Comparison of ENCODE assay signal across 8 mouse cellular contexts in genomic region chr3:106684830-106685229, GRCm38 (mm10). TPM values are rescaled to one million over a fixed set of nuclear protein-coding genes. Genes with fewer than 3 reads are reported as not detected.
DNase-seq lines count a peak whose midpoint lies in the region; ATAC-seq and TF ChIP-seq lines count a peak whose summit lies in the region.

Lrif1 (plus strand) TSS chr3:106684987.

- H3K9me3 ChIP-seq in E14TG2a.4 (ENCODE audit: low read length): no peaks in the 10 kb centered on the region
- H3K9me3 ChIP-seq in forebrain, embryonic 13.5 days (replicated peaks): peaks cover 1% of the 10 kb centered on the region; the same call in 1 of the 2 replicates
- H3K9me3 ChIP-seq in liver, embryonic 16.5 days (replicated peaks; ENCODE audit: control insufficient read depth, low read length): no peaks in the 10 kb centered on the region
- H3K9me3 ChIP-seq in neural tube, embryonic 12.5 days: no peaks in the 10 kb centered on the region

- WGBS in forebrain, embryonic 13.5 days: 2% methylated on average over 20 of the region's 20 CpGs
- WGBS in large intestine, adult 2 months: 2% methylated on average over 20 of the region's 20 CpGs
- WGBS in liver, embryonic 16.5 days (ENCODE audit: insufficient replicate concordance): 2% methylated on average over 20 of the region's 20 CpGs
- 1% methylated on average over 20 of the region's 20 CpGs for WGBS in neural tube, embryonic 12.5 days

- H3K27ac ChIP-seq in forebrain, embryonic 13.5 days: peak within 1 kb of the TSS; percentile 85
- H3K27ac ChIP-seq in liver, embryonic 16.5 days (ENCODE audit: low read length): no peak within 1 kb of the TSS
- H3K27ac ChIP-seq in neural tube, embryonic 12.5 days: peak within 1 kb of the TSS; percentile 42; the same call in 1 of the 2 replicates
- H3K27ac ChIP-seq in testis, adult 2 months (ENCODE audit: control insufficient read depth, insufficient read depth, low read depth, low read length): peak within 1 kb of the TSS; percentile 67

- peak within 1 kb of the TSS; percentile 57 for H3K4me2 ChIP-seq in forebrain, embryonic 13.5 days
- H3K4me2 ChIP-seq in liver, embryonic 16.5 days (ENCODE audit: low read depth, low read length): peak within 1 kb of the TSS; percentile 35
- peak within 1 kb of the TSS; percentile 59 for H3K4me2 ChIP-seq in neural tube, embryonic 12.5 days (replicated peaks)

- H3K36me3 ChIP-seq in E14TG2a.4 (ENCODE audit: insufficient read depth, low read length): no peaks in the 10 kb centered on the region
- no peaks in the 10 kb centered on the region for H3K36me3 ChIP-seq in forebrain, embryonic 13.5 days (ENCODE audit: poor library complexity, severe bottlenecking)
- no peaks in the 10 kb centered on the region for H3K36me3 ChIP-seq in liver, embryonic 16.5 days (ENCODE audit: control insufficient read depth, insufficient read depth)
- no peaks in the 10 kb centered on the region for H3K36me3 ChIP-seq in neural tube, embryonic 12.5 days
- H3K36me3 ChIP-seq in testis, adult 2 months (ENCODE audit: control insufficient read depth, insufficient read depth, low read length): no peaks in the 10 kb centered on the region

- intact Hi-C loops in heart, postnatal 14 days (cut with DNase I): no loop called here

- no peak for TF ChIP-seq CTCF in E14TG2a.4 (conservative IDR thresholded peaks at IDR 0.05; ENCODE audit: low read length)
- no peak for TF ChIP-seq CTCF in testis, adult 2 months (IDR thresholded peaks at IDR 0.05; ENCODE audit: control insufficient read depth, insufficient read depth, insufficient replicate concordance, low read depth, low read length)

- H3K4me3 ChIP-seq in E14TG2a.4 (replicated peaks; ENCODE audit: low read length): peak within 1 kb of the TSS; percentile 87
- peak within 1 kb of the TSS; percentile 59 for H3K4me3 ChIP-seq in forebrain, embryonic 13.5 days
- H3K4me3 ChIP-seq in liver, embryonic 16.5 days (ENCODE audit: low read depth, low read length): peak within 1 kb of the TSS; percentile 38
- H3K4me3 ChIP-seq in neural tube, embryonic 12.5 days: peak within 1 kb of the TSS; percentile 47
- peak within 1 kb of the TSS; percentile 96 for H3K4me3 ChIP-seq in testis, adult 2 months (ENCODE audit: control insufficient read depth, low read depth, low read length)

- ATAC-seq in forebrain, embryonic 13.5 days: peak; percentile 99
- ATAC-seq in liver, embryonic 16.5 days (ENCODE audit: low read depth): peak; percentile 47
- ATAC-seq in neural tube, embryonic 12.5 days (ENCODE audit: low FRiP score, low read depth): peak; percentile 97

- no peaks in the 10 kb centered on the region for H3K4me1 ChIP-seq in E14TG2a.4 (replicated peaks; ENCODE audit: low read depth, low read length)
- peaks cover 6% of the 10 kb centered on the region; the same call in 1 of the 2 replicates for H3K4me1 ChIP-seq in forebrain, embryonic 13.5 days
- no peaks in the 10 kb centered on the region for H3K4me1 ChIP-seq in liver, embryonic 16.5 days (ENCODE audit: control insufficient read depth, low read depth, low read length)
- H3K4me1 ChIP-seq in neural tube, embryonic 12.5 days: no peaks in the 10 kb centered on the region
- H3K4me1 ChIP-seq in testis, adult 2 months (ENCODE audit: control insufficient read depth, insufficient read depth, low read length): peaks cover 2% of the 10 kb centered on the region; the same call in 1 of the 2 replicates

- H3K9ac ChIP-seq in forebrain, embryonic 13.5 days: peak within 1 kb of the TSS; percentile 76
- H3K9ac ChIP-seq in liver, embryonic 16.5 days (ENCODE audit: low read depth, low read length): no peak within 1 kb of the TSS
- peak within 1 kb of the TSS; percentile 67 for H3K9ac ChIP-seq in neural tube, embryonic 12.5 days

- H3K27me3 ChIP-seq in E14TG2a.4 (ENCODE audit: insufficient read depth, low read length): no peaks in the 10 kb centered on the region
- H3K27me3 ChIP-seq in forebrain, embryonic 13.5 days: no peaks in the 10 kb centered on the region
- no peaks in the 10 kb centered on the region for H3K27me3 ChIP-seq in liver, embryonic 16.5 days (ENCODE audit: control insufficient read depth, insufficient read depth, low read depth, low read length)
- no peaks in the 10 kb centered on the region for H3K27me3 ChIP-seq in neural tube, embryonic 12.5 days (replicated peaks)
- no peaks in the 10 kb centered on the region for H3K27me3 ChIP-seq in testis, adult 2 months (ENCODE audit: control insufficient read depth, insufficient read depth, low read length)

- peak; percentile 50; the same call in 1 of the 2 replicates for TF ChIP-seq POLR2A in testis, adult 2 months (IDR thresholded peaks at IDR 0.05; ENCODE audit: control insufficient read depth, low read depth, low read length)

- peak; percentile 70 for DNase-seq in cerebellum, adult 11 months
- DNase-seq in heart, postnatal 14 days: peak; percentile 38 to 65
- peak; percentile 18 for DNase-seq in large intestine, adult 2 months (ENCODE audit: low read depth, low spot score)

RNA-seq across cellular contexts. Expression of gene Lrif1, which starts in this region (rescaled TPM):
- 17.6 and 20.3 TPM in 2 replicates for polyA plus RNA-seq in forebrain, embryonic 13.5 days (2015; fragmentation: Nextera tagmentation; extraction: Ambion mirVana)
- 10 to 100 TPM; 13.1 to 13.8 TPM for total RNA-seq in heart, postnatal 14 days (2021)
- 0.83 and 2.8 TPM in 2 replicates for polyA plus RNA-seq in large intestine, adult 2 months (2012; rRNA removed)
- 3.7 and 4.8 TPM in 2 replicates for polyA plus RNA-seq in liver, embryonic 16.5 days (2015; fragmentation: Nextera tagmentation; extraction: Ambion mirVana)
- polyA plus RNA-seq in neural tube, embryonic 12.5 days (2016; fragmentation: Nextera tagmentation; extraction: Ambion mirVana): 16.6 and 21.7 TPM in 2 replicates
- polyA plus RNA-seq in testis, adult 2 months (2012; rRNA removed): 32.1 and 33.5 TPM in 2 replicates

Comparison
In these comparisons a context has a peak if more than half of its experiments do, and no peak if none do; other contexts are left out.
1. H3K4me3 ChIP-seq: peak in every context shown above with its lines; median percentile 96 in testis, adult 2 months; 87 in E14TG2a.4; 59 in forebrain, embryonic 13.5 days; 47 in neural tube, embryonic 12.5 days; 38 in liver, embryonic 16.5 days.
2. DNase-seq: peak in every context shown above with its lines; median percentile 70 in cerebellum, adult 11 months; 52 in heart, postnatal 14 days; 18 in large intestine, adult 2 months.
3. ATAC-seq: peak in every context shown above with its lines; median percentile 99 in forebrain, embryonic 13.5 days; 97 in neural tube, embryonic 12.5 days; 47 in liver, embryonic 16.5 days.